Comparison of ENCODE assay signal across 18 mouse cellular contexts in genomic region chr13:98626736-98627135, GRCm38 (mm10). TPM values are rescaled to one million over a fixed set of nuclear protein-coding genes. Genes with fewer than 3 reads are reported as not detected.
DNase-seq lines count a peak whose midpoint lies in the region; ATAC-seq and TF ChIP-seq lines count a peak whose summit lies in the region.
"Had no signal": no experiment of that assay in that cellular context is flagged by ENCODE, and none has a peak within 500 bp of the region (broad histone marks: within the 10 kb centered on the region; RNA-seq: fewer than 3 reads in every experiment).

No protein-coding gene starts in this region.

- H3K9ac ChIP-seq in lung, embryonic 15.5 days: no peak overlapping the region
- H3K9ac ChIP-seq in stomach, postnatal 0 days (ENCODE audit: low read length): no peak overlapping the region
- H3K9ac ChIP-seq: liver, embryonic 15.5 days; midbrain, embryonic 12.5 days had no signal

- ATAC-seq in lung, embryonic 15.5 days (ENCODE audit: borderline replicate concordance, extremely low read depth, low FRiP score, low TSS enrichment): no peak
- no peak for ATAC-seq in stomach, postnatal 0 days (ENCODE audit: low FRiP score, low TSS enrichment)
- ATAC-seq: hindbrain, embryonic 16.5 days had no signal

- no peak for TF ChIP-seq EP300 in stomach, postnatal 0 days (optimal IDR thresholded peaks at IDR 0.05)

- TF ChIP-seq CTCF in stomach, postnatal 0 days (IDR thresholded peaks at IDR 0.05; ENCODE audit: low read depth): no peak

- no peak overlapping the region for H3K27ac ChIP-seq in lung, embryonic 15.5 days
- H3K27ac ChIP-seq in stomach, postnatal 0 days (replicated peaks): no peak overlapping the region
- H3K27ac ChIP-seq: liver, embryonic 15.5 days; midbrain, embryonic 12.5 days had no signal

- no peaks in the 10 kb centered on the region for H3K36me3 ChIP-seq in lung, embryonic 15.5 days
- H3K36me3 ChIP-seq in stomach, postnatal 0 days (ENCODE audit: control insufficient read depth, insufficient read depth, low read length): no peaks in the 10 kb centered on the region
- H3K36me3 ChIP-seq: liver, embryonic 15.5 days; midbrain, embryonic 12.5 days had no signal

- 35% methylated on average over 20 of the region's 20 CpGs for WGBS in lung, embryonic 15.5 days
- WGBS in stomach, postnatal 0 days: 29% methylated on average over 20 of the region's 20 CpGs

- H3K4me2 ChIP-seq in lung, embryonic 15.5 days: peak overlapping the region; percentile 35; the same call in 1 of the 2 replicates
- 0 out of 2 replicates have a peak overlapping the region, but pooled peaks have one; percentile 23 for H3K4me2 ChIP-seq in stomach, postnatal 0 days (replicated peaks; ENCODE audit: low read depth)
- H3K4me2 ChIP-seq: liver, embryonic 15.5 days; midbrain, embryonic 12.5 days had no signal

- H3K27me3 ChIP-seq in lung, embryonic 15.5 days: no peaks in the 10 kb centered on the region
- no peaks in the 10 kb centered on the region for H3K27me3 ChIP-seq in stomach, postnatal 0 days (ENCODE audit: control insufficient read depth, insufficient read depth, low read length)
- H3K27me3 ChIP-seq: liver, embryonic 15.5 days; midbrain, embryonic 12.5 days had no signal

- no peak for DNase-seq in lung, postnatal 25 days (ENCODE audit: low spot score)
- peak; percentile 42 to 57 for DNase-seq in kidney, adult 8-10 months
- peak; percentile 73 to 81 for DNase-seq in kidney, postnatal 4 days
- DNase-seq in stomach, postnatal 0 days (ENCODE audit: low spot score): no peak
- DNase-seq in adrenal gland, postnatal 14 days: no peak
- no peak for DNase-seq in cerebellum, adult 8-10 months
- no peak for DNase-seq in retina, postnatal 1 day
- DNase-seq: adrenal gland, adult 2 months; cerebellum, adult 9-10 months; heart, postnatal 14 days; layer of hippocampus, adult 9-11 months; right cerebral cortex, postnatal 14 days; thymus, postnatal 25 days had no signal

- H3K9me3 ChIP-seq in lung, embryonic 15.5 days: no peaks in the 10 kb centered on the region
- no peaks in the 10 kb centered on the region for H3K9me3 ChIP-seq in stomach, postnatal 0 days (ENCODE audit: control insufficient read depth, low read length)
- H3K9me3 ChIP-seq: liver, embryonic 15.5 days; midbrain, embryonic 12.5 days had no signal

- H3K4me1 ChIP-seq in lung, embryonic 15.5 days: no peaks in the 10 kb centered on the region; the same call in 1 of the 2 replicates
- no peaks in the 10 kb centered on the region for H3K4me1 ChIP-seq in stomach, postnatal 0 days (replicated peaks; ENCODE audit: control insufficient read depth, insufficient read depth)
- H3K4me1 ChIP-seq: liver, embryonic 15.5 days had no signal

- no peak overlapping the region for H3K4me3 ChIP-seq in lung, embryonic 15.5 days
- H3K4me3 ChIP-seq in stomach, postnatal 0 days (ENCODE audit: low read depth, low read length): no peak overlapping the region
- H3K4me3 ChIP-seq: liver, embryonic 15.5 days; midbrain, embryonic 12.5 days had no signal

RNA-seq across cellular contexts. Expression of gene Tmem174, which starts 10.5 kb away (rescaled TPM):
- polyA plus RNA-seq in lung, embryonic 15.5 days (2015; fragmentation: Nextera tagmentation; extraction: Ambion mirVana): 0.09 TPM in 1 of 2 replicates, not detected in the other
- polyA plus RNA-seq in stomach, postnatal 0 days (2015; fragmentation: Nextera tagmentation; extraction: Ambion mirVana): not detected in 2 replicates
- total RNA-seq in adrenal gland, postnatal 14 days (2021): not detected in 2 replicates
- total RNA-seq: adrenal gland, adult 2 months; granulocyte monocyte progenitor cell, adult 5-6 weeks; heart, postnatal 14 days had no signal
- polyA plus RNA-seq: adrenal gland, adult 2 months; liver, embryonic 15.5 days; midbrain, embryonic 12.5 days had no signal

Comparison
In these comparisons a context has a peak if more than half of its experiments do, and no peak if none do; other contexts are left out.
1. DNase-seq: peak in kidney, adult 8-10 months (2 of 2) and kidney, postnatal 4 days (2 of 2); none in lung, postnatal 25 days (single experiment), stomach, postnatal 0 days (single experiment), adrenal gland, postnatal 14 days (single experiment), cerebellum, adult 8-10 months (single experiment) and retina, postnatal 1 day (single experiment).